ENCODE assay signal across 8 mouse cellular contexts in genomic region chr1:51644399-51644798, GRCm38 (mm10).
A peak's percentile ranks its signal among the peaks of the same experiment; 100 is the strongest.
DNase-seq lines count a peak whose midpoint lies in the region.

No protein-coding gene starts in this region.

- peak; percentile 82 to 83 for DNase-seq in B cell, adult 2 months
- DNase-seq in R1 (ENCODE audit: low read depth, low spot score) = peak; percentile 77
- DNase-seq in cerebellum, postnatal 25 days = peak; percentile 83 to 87
- DNase-seq in gastrocnemius, postnatal 10 days = peak; percentile 68
- peak; percentile 56 to 89 for DNase-seq in layer of hippocampus, adult 18-20 months (ENCODE audit: low spot score in 2 of 2)
- peak; percentile 83 for DNase-seq in lung, postnatal 14 days
- peak; percentile 37 for DNase-seq in retina, postnatal 7 days (ENCODE audit: low read depth, low spot score)
- DNase-seq in urinary bladder, postnatal 10 days (ENCODE audit: low spot score) = peak; percentile 36

Comparison
In these comparisons a context has a peak if more than half of its experiments do, and no peak if none do; other contexts are left out.
1. Peak in every context shown above with its lines: DNase-seq.